Comparison of ENCODE assay signal across 9 mouse cellular contexts in the genomic region with DNA sequence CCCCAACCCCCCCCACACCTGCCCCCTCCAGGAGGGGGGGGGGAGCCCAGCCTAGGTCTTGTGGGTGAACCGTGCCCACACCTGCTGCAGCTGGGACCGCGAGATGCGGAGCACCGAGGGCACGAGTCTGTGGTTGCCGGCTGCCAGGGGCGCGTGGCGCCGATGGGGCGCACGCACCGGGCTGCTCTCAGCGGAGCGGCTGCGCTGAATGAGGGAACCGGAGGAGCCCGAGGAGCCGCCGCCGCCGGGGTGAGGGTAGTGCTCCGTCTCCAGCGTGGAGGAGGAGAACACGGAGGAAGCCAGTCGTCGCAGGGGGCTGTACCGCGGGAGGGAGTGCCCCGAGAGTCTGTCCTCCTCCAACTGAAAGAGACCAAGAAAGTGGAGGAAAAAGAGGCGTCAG. TPM values are rescaled to one million over a fixed set of nuclear protein-coding genes. Genes with fewer than 3 reads are reported as not detected.
DNase-seq lines count a peak whose midpoint lies in the region; ATAC-seq and TF ChIP-seq lines count a peak whose summit lies in the region.
"Had no signal": no experiment of that assay in that cellular context is flagged by ENCODE, and none has a peak within 500 bp of the region (broad histone marks: within the 10 kb centered on the region; RNA-seq: fewer than 3 reads in every experiment).

No protein-coding gene starts in this region.

- no peak for TF ChIP-seq POLR2A in kidney, adult 2 months (IDR thresholded peaks at IDR 0.05; ENCODE audit: low read depth, low read length)

- peak overlapping the region; percentile 54 for H3K9ac ChIP-seq in embryonic facial prominence, embryonic 14.5 days (ENCODE audit: low read depth, low read length)
- no peak overlapping the region; the same call in 1 of the 2 replicates for H3K9ac ChIP-seq in neural tube, embryonic 14.5 days (replicated peaks; ENCODE audit: low read depth, low read length)

- no peak for TF ChIP-seq CTCF in kidney, adult 2 months (conservative IDR thresholded peaks at IDR 0.05; ENCODE audit: insufficient read depth, insufficient read length, low read depth, low read length)

- H3K27me3 ChIP-seq in kidney, adult 2 months (replicated peaks; ENCODE audit: control insufficient read depth, insufficient read depth, low read length), result no peaks in the 10 kb centered on the region
- H3K27me3 ChIP-seq in embryonic facial prominence, embryonic 14.5 days (replicated peaks; ENCODE audit: control insufficient read depth, insufficient read depth, low read length), result peaks cover 58% of the 10 kb centered on the region
- H3K27me3 ChIP-seq in neural tube, embryonic 14.5 days (ENCODE audit: control insufficient read depth, insufficient read depth, low read length), result peaks cover 4% of the 10 kb centered on the region; the same call in 1 of the 2 replicates

- no peak for ATAC-seq in embryonic facial prominence, embryonic 14.5 days (ENCODE audit: low read depth)
- ATAC-seq in neural tube, embryonic 14.5 days (ENCODE audit: low read depth), result no peak

- H3K36me3 ChIP-seq in kidney, adult 2 months (ENCODE audit: control insufficient read depth, insufficient read depth, low read length), result no peaks in the 10 kb centered on the region
- no peaks in the 10 kb centered on the region for H3K36me3 ChIP-seq in embryonic facial prominence, embryonic 14.5 days (ENCODE audit: control insufficient read depth, insufficient read depth, low read length)
- H3K36me3 ChIP-seq in neural tube, embryonic 14.5 days (ENCODE audit: control insufficient read depth, insufficient read depth, low read length), result peaks cover 17% of the 10 kb centered on the region

- peak overlapping the region; percentile 58 for H3K4me2 ChIP-seq in embryonic facial prominence, embryonic 14.5 days (ENCODE audit: low read depth, low read length)
- H3K4me2 ChIP-seq in neural tube, embryonic 14.5 days (ENCODE audit: low read depth, low read length), result 0 out of 2 replicates have a peak overlapping the region, but pooled peaks have one; percentile 16

- H3K27ac ChIP-seq in kidney, adult 2 months (ENCODE audit: insufficient read depth, low read depth, low read length), result no peak overlapping the region
- H3K27ac ChIP-seq in embryonic facial prominence, embryonic 14.5 days (replicated peaks; ENCODE audit: low read depth, low read length), result no peak overlapping the region
- no peak overlapping the region for H3K27ac ChIP-seq in neural tube, embryonic 14.5 days (ENCODE audit: low read depth, low read length)

- peak overlapping the region; percentile 4; the same call in 1 of the 2 replicates for H3K4me3 ChIP-seq in kidney, adult 2 months (ENCODE audit: insufficient read depth, low read depth, low read length)
- peak overlapping the region; percentile 35 for H3K4me3 ChIP-seq in embryonic facial prominence, embryonic 14.5 days (ENCODE audit: low read depth, low read length)
- no peak overlapping the region for H3K4me3 ChIP-seq in neural tube, embryonic 14.5 days (ENCODE audit: low read depth, low read length)

- WGBS in kidney, adult 2 months, result 4% methylated on average over 32 of the region's 32 CpGs
- WGBS in embryonic facial prominence, embryonic 14.5 days, result 0% methylated on average over 24 of the region's 32 CpGs
- 2% methylated on average over 31 of the region's 32 CpGs for WGBS in neural tube, embryonic 14.5 days

- peaks cover under 1% of the 10 kb centered on the region; the same call in 1 of the 2 replicates for H3K4me1 ChIP-seq in kidney, adult 2 months (ENCODE audit: control insufficient read depth, insufficient read depth, low read length)
- H3K4me1 ChIP-seq in embryonic facial prominence, embryonic 14.5 days (ENCODE audit: control insufficient read depth, insufficient read depth, low read length), result peaks cover 1% of the 10 kb centered on the region; the same call in 1 of the 2 replicates
- peaks cover 3% of the 10 kb centered on the region for H3K4me1 ChIP-seq in neural tube, embryonic 14.5 days (ENCODE audit: control insufficient read depth, insufficient read depth, low read length)

- no peaks in the 10 kb centered on the region for H3K9me3 ChIP-seq in embryonic facial prominence, embryonic 14.5 days (ENCODE audit: control insufficient read depth, low read length)
- no peaks in the 10 kb centered on the region for H3K9me3 ChIP-seq in neural tube, embryonic 14.5 days (ENCODE audit: control insufficient read depth, low read length)

- no peak for DNase-seq in kidney, adult 2 months
- DNase-seq in kidney, adult 8-10 months, result no peak
- DNase-seq in embryonic facial prominence, embryonic 14.5 days (ENCODE audit: low spot score), result no peak
- DNase-seq in kidney, postnatal 4 days, result peak; percentile 39 to 47
- no peak for DNase-seq in left cerebral cortex, adult 18-20 months (ENCODE audit: low spot score in 2 of 2)
- DNase-seq in MN1 (ENCODE audit: low spot score), result no peak
- DNase-seq in adrenal gland, adult (ENCODE audit: inconsistent age in 2 of 2, low spot score in 1 of 2), result no peak
- DNase-seq: left cerebral cortex, postnatal 4 days had no signal

RNA-seq across cellular contexts. Expression of a gene that starts 22.4 kb away (rescaled TPM):
- 164 and 283 TPM in 2 replicates for polyA plus RNA-seq in kidney, adult 2 months (2012; rRNA removed)
- not detected in 2 replicates for polyA plus RNA-seq in embryonic facial prominence, embryonic 14.5 days (2014; fragmentation: Nextera tagmentation; extraction: Ambion mirVana)
- not detected in 2 replicates for polyA plus RNA-seq in neural tube, embryonic 14.5 days (2014; fragmentation: Nextera tagmentation; extraction: Ambion mirVana)
- total RNA-seq in left cerebral cortex, adult 18-20 months (2021), result under 1 TPM; 0.30 TPM

RNA-seq across cellular contexts. Expression of a gene that starts 26.8 kb away (rescaled TPM):
- polyA plus RNA-seq in kidney, adult 2 months (2012; rRNA removed), result 1.4 and 1.6 TPM in 2 replicates
- 0.46 and 0.61 TPM in 2 replicates for polyA plus RNA-seq in embryonic facial prominence, embryonic 14.5 days (2014; fragmentation: Nextera tagmentation; extraction: Ambion mirVana)
- 6.3 and 7.0 TPM in 2 replicates for polyA plus RNA-seq in neural tube, embryonic 14.5 days (2014; fragmentation: Nextera tagmentation; extraction: Ambion mirVana)
- 100 to 1,000 TPM; 130 to 135 TPM for total RNA-seq in left cerebral cortex, adult 18-20 months (2021)

RNA-seq across cellular contexts. Expression of a gene that starts 31.9 kb away (rescaled TPM):
- polyA plus RNA-seq in kidney, adult 2 months (2012; rRNA removed), result 2.9 and 3.7 TPM in 2 replicates
- polyA plus RNA-seq in embryonic facial prominence, embryonic 14.5 days (2014; fragmentation: Nextera tagmentation; extraction: Ambion mirVana), result 0.99 and 2.0 TPM in 2 replicates
- polyA plus RNA-seq in neural tube, embryonic 14.5 days (2014; fragmentation: Nextera tagmentation; extraction: Ambion mirVana), result 2.2 and 2.4 TPM in 2 replicates
- total RNA-seq in left cerebral cortex, adult 18-20 months (2021), result 1 to 10 TPM; 3.7 to 4.3 TPM

RNA-seq across cellular contexts. Expression of a gene that starts 35.8 kb away (rescaled TPM):
- polyA plus RNA-seq in kidney, adult 2 months (2012; rRNA removed), result 20.7 and 22.8 TPM in 2 replicates
- 34.5 and 36.9 TPM in 2 replicates for polyA plus RNA-seq in embryonic facial prominence, embryonic 14.5 days (2014; fragmentation: Nextera tagmentation; extraction: Ambion mirVana)
- 11.8 and 12.5 TPM in 2 replicates for polyA plus RNA-seq in neural tube, embryonic 14.5 days (2014; fragmentation: Nextera tagmentation; extraction: Ambion mirVana)
- 1 to 10 TPM; 2.8 TPM for total RNA-seq in left cerebral cortex, adult 18-20 months (2021)

Comparison
In these comparisons a context has a peak if more than half of its experiments do, and no peak if none do; other contexts are left out.
1. DNase-seq: peak in kidney, postnatal 4 days (2 of 2); none in kidney, adult 2 months (single experiment), kidney, adult 8-10 months (0 of 2), embryonic facial prominence, embryonic 14.5 days (single experiment), left cerebral cortex, adult 18-20 months (0 of 2), MN1 (single experiment) and adrenal gland, adult (0 of 2).
2. RNA of a gene that starts 22.4 kb away (polyA plus RNA-seq): 164 to 283 TPM in kidney, adult 2 months; not detected in embryonic facial prominence, embryonic 14.5 days and not detected in neural tube, embryonic 14.5 days; every median in the first group is over 100 times any median in the second.